Mouse (Mus musculus) megakaryocyte, embryonic 14.5 days (primary cell): ENCODE data around the gene Galnt17. TPM values are rescaled to one million over a fixed set of nuclear protein-coding genes. Genes with fewer than 3 reads are reported as not detected.

ENCODE experiments used
- H3K27me3 ChIP-seq: replicated peaks from 2 replicates; pipeline ENCODE3; 2012; ENCODE audit warnings: inconsistent platforms
- H3K36me3 ChIP-seq: replicated peaks from 2 replicates; pipeline ENCODE3; 2012; ENCODE audit warnings: low read length, inconsistent platforms, mixed read lengths
- H3K4me1 ChIP-seq: 2 replicates; pipeline ENCODE4 v1.6.1; 2012; ENCODE audit warnings: inconsistent platforms
- H3K4me3 ChIP-seq: replicated peaks from 2 replicates; pipeline ENCODE3; 2012; ENCODE audit warnings: moderate library complexity, mild to moderate bottlenecking, inconsistent platforms
- H3K9me3 ChIP-seq: 2 replicates; pipeline ENCODE4 v1.6.1; 2012; ENCODE audit warnings: inconsistent platforms
- FLI1 ChIP-seq: IDR thresholded peaks from 2 replicates; pipeline ENCODE4 v1.6.1; 2012; ENCODE audit warnings: low read length, inconsistent platforms, mixed read lengths
- GATA1 ChIP-seq: IDR thresholded peaks from 3 replicates; pipeline ENCODE4 v1.6.1; 2012; ENCODE audit warnings: mixed read lengths, low read length, inconsistent platforms, borderline replicate concordance
- polyA plus RNA-seq: library from polyadenylated mRNA; stranded (reverse); fragments of >175 nt; gene quantifications from 2 replicates; pipeline ENCODE4 v1.2.3, GENCODE M21; 2012; ENCODE audit warnings: low replicate concordance; ENCODE audit not compliant: insufficient read depth

The Galnt17 gene
- polyA plus RNA-seq, 1 experiment = not detected

GRCm38 (mm10) chr5:131218221-131218620 lies 90.1 kb downstream of the Galnt17 start:
- no peak overlapping the region for H3K4me3 ChIP-seq
- H3K36me3 ChIP-seq = no peaks in the 10 kb centered on the region
- no peaks in the 10 kb centered on the region for H3K4me1 ChIP-seq
- H3K9me3 ChIP-seq = peaks cover 70% of the 10 kb centered on the region
- no peaks in the 10 kb centered on the region for H3K27me3 ChIP-seq
- no peak for TF ChIP-seq GATA1
- no peak for TF ChIP-seq FLI1

- Histone ChIP-seq H3K4me1 (no peaks in the 10 kb centered on the region), H3K36me3 (no peaks in the 10 kb centered on the region), H3K9me3 (peaks cover 61% of the 10 kb centered on the region), H3K4me3 (peak overlapping the region; percentile 4), H3K27me3 (no peaks in the 10 kb centered on the region)
- TF ChIP-seq FLI1 (no peak), GATA1 (no peak)
These were observed 96.7 kb downstream of the Galnt17 start for GRCm38 (mm10) chr5:131211618-131212017.

GRCm38 (mm10) chr5:131201146-131201545 lies 107.2 kb downstream of the Galnt17 start:
- no peak overlapping the region for H3K4me3 ChIP-seq
- H3K36me3 ChIP-seq = no peaks in the 10 kb centered on the region
- H3K27me3 ChIP-seq = no peaks in the 10 kb centered on the region
- no peak for TF ChIP-seq FLI1
- TF ChIP-seq GATA1 = no peak
- peaks cover 42% of the 10 kb centered on the region for H3K9me3 ChIP-seq
- no peaks in the 10 kb centered on the region for H3K4me1 ChIP-seq

GRCm38 (mm10) chr5:131192311-131192710 lies 116.0 kb downstream of the Galnt17 start:
- peaks cover 60% of the 10 kb centered on the region for H3K9me3 ChIP-seq
- no peaks in the 10 kb centered on the region for H3K27me3 ChIP-seq
- no peak overlapping the region for H3K4me3 ChIP-seq
- no peaks in the 10 kb centered on the region for H3K36me3 ChIP-seq
- TF ChIP-seq FLI1 = no peak
- no peak for TF ChIP-seq GATA1
- H3K4me1 ChIP-seq = no peaks in the 10 kb centered on the region

GRCm38 (mm10) chr5:131184566-131184965 lies 123.7 kb downstream of the Galnt17 start:
- Histone ChIP-seq H3K27me3 (no peaks in the 10 kb centered on the region), H3K9me3 (peaks cover 53% of the 10 kb centered on the region), H3K36me3 (no peaks in the 10 kb centered on the region), H3K4me1 (no peaks in the 10 kb centered on the region), H3K4me3 (no peak overlapping the region)
- no peak for TF ChIP-seq GATA1
- no peak for TF ChIP-seq FLI1

GRCm38 (mm10) chr5:131181231-131181630 lies 127.1 kb downstream of the Galnt17 start:
- H3K9me3 ChIP-seq = peaks cover 38% of the 10 kb centered on the region
- no peaks in the 10 kb centered on the region for H3K27me3 ChIP-seq
- TF ChIP-seq FLI1 = no peak
- TF ChIP-seq GATA1 = no peak
- no peaks in the 10 kb centered on the region for H3K4me1 ChIP-seq
- no peak overlapping the region for H3K4me3 ChIP-seq
- H3K36me3 ChIP-seq = no peaks in the 10 kb centered on the region

- Histone ChIP-seq H3K36me3 (no peaks in the 10 kb centered on the region), H3K4me3 (no peak overlapping the region), H3K4me1 (no peaks in the 10 kb centered on the region), H3K27me3 (no peaks in the 10 kb centered on the region), H3K9me3 (peaks cover 33% of the 10 kb centered on the region)
- TF ChIP-seq FLI1 = no peak
- TF ChIP-seq GATA1 = no peak
These were observed 127.5 kb downstream of the Galnt17 start for GRCm38 (mm10) chr5:131180756-131181155.

- no peak overlapping the region for H3K4me3 ChIP-seq
- H3K9me3 ChIP-seq = peaks cover 37% of the 10 kb centered on the region
- H3K36me3 ChIP-seq = no peaks in the 10 kb centered on the region
- no peaks in the 10 kb centered on the region for H3K27me3 ChIP-seq
- TF ChIP-seq GATA1 = no peak
- no peak for TF ChIP-seq FLI1
- no peaks in the 10 kb centered on the region for H3K4me1 ChIP-seq
These were observed 130.4 kb downstream of the Galnt17 start for GRCm38 (mm10) chr5:131177851-131178250.

- Histone ChIP-seq H3K27me3 (no peaks in the 10 kb centered on the region), H3K4me3 (no peak overlapping the region), H3K4me1 (no peaks in the 10 kb centered on the region), H3K9me3 (peaks cover 39% of the 10 kb centered on the region), H3K36me3 (no peaks in the 10 kb centered on the region)
- no peak for TF ChIP-seq FLI1
- TF ChIP-seq GATA1 = no peak
These were observed 131.1 kb downstream of the Galnt17 start for GRCm38 (mm10) chr5:131177168-131177567.

- TF ChIP-seq GATA1 (no peak), FLI1 (no peak)
These were observed 139.1 kb downstream of the Galnt17 start for GRCm38 (mm10) chr5:131169186-131169585.

GRCm38 (mm10) chr5:131167366-131167765 lies 140.9 kb downstream of the Galnt17 start:
- no peaks in the 10 kb centered on the region for H3K4me1 ChIP-seq
- no peak overlapping the region for H3K4me3 ChIP-seq
- H3K27me3 ChIP-seq = no peaks in the 10 kb centered on the region
- peaks cover 70% of the 10 kb centered on the region for H3K9me3 ChIP-seq
- no peaks in the 10 kb centered on the region for H3K36me3 ChIP-seq
- TF ChIP-seq FLI1 (no peak), GATA1 (no peak)

More at GRCm38 (mm10) chr5:131169186-131169585, 139.1 kb downstream of the Galnt17 start:
- Histone ChIP-seq H3K9me3 (peaks cover 71% of the 10 kb centered on the region), H3K4me3 (no peak overlapping the region), H3K4me1 (no peaks in the 10 kb centered on the region), H3K27me3 (no peaks in the 10 kb centered on the region), H3K36me3 (no peaks in the 10 kb centered on the region)
